Mouse (Mus musculus): ENCODE results near the gene Ccdc113. TPM values are rescaled to one million over a fixed set of nuclear protein-coding genes. Genes with fewer than 3 reads are reported as not detected.

Ccdc113 gene
- total RNA-seq, 4 experiments from 2014 or later = 1.2 to 2.7 (median 1.6) TPM

DNA sequence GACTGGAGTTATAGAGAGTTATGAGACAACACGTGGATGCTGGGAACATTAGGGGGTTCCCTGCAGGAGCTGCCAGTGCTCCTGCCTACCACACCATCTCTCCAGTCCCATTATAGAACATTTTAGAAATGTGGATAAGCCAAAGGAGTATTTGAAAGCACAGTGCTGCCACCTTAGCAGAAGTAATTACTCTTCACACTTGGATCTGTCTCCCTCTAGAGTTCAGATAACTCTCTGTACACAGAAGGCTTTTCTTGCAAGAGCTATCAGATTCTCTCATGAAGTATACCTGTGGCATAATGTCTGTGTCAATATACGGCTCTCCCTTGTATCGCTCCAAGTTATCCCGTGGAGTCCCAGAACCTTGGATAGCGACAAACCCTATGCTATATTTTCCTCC lies 5.6 kb downstream of the Ccdc113 start:
- DNase-seq (ENCODE audit: low spot score in 2 of 2) = no peak

DNA sequence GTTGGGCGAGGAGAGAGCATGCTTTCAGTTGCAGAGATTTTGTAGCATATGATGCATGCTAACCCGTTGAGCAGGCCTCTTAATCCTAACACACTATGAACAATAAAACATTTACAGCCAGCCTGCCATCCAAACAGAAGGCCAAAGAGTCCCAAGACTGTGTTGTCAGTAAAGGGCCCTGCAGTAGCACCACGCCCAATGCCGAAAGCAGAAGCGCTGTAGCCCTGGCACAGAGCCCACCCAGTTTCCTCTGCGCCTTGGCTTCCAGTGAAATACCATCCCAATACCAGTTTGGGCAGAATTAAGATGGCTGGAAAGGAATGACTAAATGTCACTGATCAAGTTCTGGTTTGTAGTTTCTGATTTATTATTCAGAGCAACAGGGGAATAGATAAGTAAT lies 8.3 kb downstream of the Ccdc113 start:
- no peak for DNase-seq (ENCODE audit: low spot score in 2 of 2)

DNA sequence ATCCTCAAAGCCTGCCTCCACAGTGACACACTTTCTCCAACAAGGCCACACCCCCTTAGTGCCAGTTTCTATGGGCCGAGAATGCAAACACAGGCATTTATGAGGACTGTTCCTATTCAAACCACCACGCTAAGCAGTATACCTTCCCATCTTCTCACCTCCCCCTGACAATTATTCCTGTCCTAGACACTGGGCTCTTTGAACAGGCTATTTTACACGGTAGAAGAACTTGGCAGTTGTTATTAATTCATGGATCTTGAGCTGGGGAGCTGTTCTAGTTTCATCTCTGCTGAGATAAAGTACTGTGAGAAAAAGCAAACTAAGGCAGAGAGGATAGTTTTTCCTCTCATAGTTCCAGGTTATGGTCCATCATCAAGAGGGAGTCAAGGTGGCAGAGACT lies 9.2 kb downstream of the Ccdc113 start:
- DNase-seq (ENCODE audit: low spot score in 2 of 2) = no peak

DNA sequence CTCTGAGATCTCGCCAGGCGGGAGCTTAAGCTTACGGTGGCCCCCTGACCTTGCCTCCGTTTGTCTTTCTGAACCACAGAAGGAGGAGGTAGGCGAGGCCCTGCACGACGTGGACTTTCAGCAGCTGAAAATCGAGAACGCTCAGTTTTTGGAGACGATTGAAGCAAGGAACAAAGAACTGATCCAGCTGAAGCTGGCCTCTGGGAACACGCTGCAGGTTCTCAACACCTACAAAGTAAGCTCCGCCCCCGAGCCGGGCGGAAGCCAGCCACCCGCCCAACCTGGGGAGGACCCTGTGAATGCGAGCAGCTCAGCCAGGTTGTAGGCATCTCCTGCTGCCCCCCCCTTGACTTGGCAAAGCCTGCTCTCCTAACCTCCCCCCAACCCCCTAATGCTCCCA lies 11.9 kb downstream of the Ccdc113 start:
- no peak for DNase-seq (ENCODE audit: low spot score in 2 of 2)

DNA sequence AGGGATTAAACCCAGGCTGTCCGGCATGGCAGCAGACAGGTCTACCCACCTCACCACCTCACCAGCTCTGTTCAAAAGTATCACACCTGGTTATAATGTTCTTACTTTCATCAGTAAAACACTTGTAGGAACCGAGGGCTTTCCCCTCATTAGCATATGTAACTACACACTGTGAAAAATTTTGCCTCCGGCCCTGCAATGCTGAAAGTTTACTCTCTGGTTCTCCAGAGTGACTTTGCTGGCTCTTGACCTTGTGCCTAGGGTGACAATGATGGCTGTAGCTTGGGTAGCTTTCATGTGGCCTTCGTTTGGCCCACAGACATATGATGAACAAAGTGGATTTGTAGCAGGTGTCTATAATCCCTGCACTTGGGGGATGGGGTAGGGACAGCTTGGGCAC lies 13.1 kb downstream of the Ccdc113 start:
- DNase-seq (ENCODE audit: low spot score in 2 of 2) = no peak

DNA sequence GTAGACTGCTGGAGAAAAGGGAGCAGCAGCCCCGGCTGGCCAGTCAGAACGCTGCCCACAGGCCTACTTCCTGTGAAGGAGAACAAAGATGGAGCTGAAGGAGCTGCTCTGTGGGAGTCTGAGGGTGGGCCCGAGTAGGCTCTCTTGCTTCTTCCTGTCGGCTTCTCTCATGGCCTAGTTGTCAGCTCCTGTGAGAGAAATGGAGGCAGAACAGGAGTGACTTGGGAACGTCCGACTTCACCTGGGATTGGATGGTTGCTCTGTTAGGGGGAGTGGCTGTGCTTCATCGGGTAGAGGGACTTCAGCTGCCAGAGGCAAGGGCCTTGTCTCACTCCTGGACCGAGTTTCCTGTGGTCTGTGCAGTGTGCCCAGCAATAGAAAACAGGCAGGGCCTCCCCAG lies 14.0 kb downstream of the Ccdc113 start:
- no peak for DNase-seq (ENCODE audit: low spot score in 2 of 2)

DNA sequence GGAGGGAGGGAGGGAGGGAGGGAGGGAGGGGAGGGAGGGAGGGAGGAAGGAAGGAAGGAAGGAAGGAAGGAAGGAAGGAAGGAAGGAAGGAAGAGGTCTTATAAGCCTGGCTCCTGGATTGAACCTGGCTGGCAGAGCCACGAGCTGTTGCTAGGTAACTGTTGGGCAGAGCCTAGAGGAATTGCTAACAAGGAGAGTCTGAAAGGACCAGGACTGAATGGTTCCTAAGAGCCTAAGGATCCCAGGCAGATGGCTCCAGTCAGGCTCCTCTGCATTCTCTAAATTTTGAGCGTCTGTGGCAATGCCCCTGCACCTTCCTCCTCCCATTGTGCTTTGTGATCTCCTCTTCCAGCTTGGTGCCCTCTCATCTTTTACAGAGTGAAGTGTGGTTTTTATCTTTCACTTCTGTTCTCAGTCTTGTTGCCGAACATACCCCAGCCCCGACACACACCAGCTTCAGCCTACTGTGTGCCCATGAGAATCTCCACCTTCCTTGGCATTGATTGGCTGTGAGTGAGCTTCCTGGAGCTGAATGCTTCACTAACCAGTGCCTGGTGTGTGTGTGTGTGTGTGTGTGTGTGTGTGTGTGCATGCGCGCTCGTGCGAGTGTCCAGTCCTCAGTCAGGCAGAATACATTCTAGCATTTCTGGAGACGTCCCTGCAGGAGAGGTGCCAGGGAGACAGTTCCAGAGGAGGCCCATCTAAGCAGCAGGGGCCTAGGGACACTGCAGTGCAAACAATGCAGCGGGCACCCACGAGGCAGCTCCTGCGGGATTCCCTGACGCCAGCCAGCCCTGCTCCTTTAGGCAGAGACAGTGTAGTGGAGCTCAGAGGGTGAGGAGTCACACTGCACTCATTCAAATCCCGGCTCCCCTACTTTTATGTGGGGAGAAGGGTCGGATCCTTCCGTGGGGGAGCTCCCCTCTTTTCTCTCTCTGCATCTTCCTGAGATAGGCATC lies 16.3 kb downstream of the Ccdc113 start:
- peak in 1 of 2 experiments; percentile 12 for DNase-seq (ENCODE audit: low spot score in 2 of 2)

DNA sequence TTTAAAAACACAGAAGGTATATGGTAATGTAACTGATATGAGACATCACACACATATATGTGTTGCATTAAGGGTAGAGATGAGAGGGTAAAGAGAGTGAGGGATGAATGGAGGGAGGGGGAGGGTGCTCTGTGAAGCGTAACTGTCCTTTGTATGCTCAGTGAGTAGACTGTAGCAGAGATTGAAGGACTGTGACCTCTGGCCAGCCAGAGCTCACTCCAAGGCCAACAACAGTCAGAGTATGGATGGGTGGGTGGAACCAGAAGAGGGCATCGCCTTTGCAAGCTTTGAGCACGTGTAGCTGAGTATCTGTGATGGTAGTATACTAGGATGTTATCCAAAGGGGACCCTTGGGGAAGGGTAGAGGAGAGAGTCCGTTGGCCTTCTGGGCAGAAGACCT lies 17.7 kb downstream of the Ccdc113 start:
- DNase-seq (ENCODE audit: low spot score in 2 of 2) = no peak

DNA sequence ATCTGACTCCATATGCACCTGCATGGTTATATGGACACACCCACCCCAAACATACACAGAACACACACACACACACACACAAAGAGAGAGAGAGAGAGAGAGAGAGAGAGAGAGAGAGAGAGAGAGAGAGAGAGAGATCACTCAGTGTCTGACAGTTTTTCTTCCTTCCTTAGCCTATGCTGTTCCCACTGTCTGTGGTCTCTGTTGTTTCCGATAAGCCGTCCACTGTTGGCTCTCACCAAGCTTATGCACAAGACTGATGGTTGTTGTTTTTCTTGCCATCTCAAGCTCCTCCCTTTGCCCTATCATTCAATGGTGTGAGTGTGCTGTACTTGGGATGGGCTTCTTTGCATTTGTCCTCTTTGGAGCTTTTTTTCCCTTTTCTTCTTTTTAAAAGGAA lies 22.1 kb downstream of the Ccdc113 start:
- DNase-seq (ENCODE audit: low spot score in 2 of 2) = no peak

DNA sequence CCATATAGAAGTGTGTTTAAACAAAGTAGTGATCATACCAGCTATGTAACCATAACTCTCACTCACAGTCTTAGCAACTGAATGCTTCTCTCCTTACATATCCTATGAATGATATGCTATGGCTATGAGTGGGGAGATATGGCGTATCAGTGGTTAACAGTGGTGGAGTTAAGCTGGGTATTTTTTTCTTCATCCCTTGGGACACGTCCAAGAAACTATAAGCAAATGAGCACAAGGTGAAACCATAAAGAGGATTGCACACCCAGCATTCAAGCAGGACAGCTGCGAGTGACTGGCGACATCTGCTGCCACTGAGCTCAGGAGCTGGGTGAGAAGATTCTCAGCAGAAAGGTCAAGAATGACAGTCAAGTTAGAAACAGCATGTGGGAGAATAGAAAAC lies 32.3 kb downstream of the Ccdc113 start:
- DNase-seq (ENCODE audit: low spot score in 2 of 2) = no peak

DNA sequence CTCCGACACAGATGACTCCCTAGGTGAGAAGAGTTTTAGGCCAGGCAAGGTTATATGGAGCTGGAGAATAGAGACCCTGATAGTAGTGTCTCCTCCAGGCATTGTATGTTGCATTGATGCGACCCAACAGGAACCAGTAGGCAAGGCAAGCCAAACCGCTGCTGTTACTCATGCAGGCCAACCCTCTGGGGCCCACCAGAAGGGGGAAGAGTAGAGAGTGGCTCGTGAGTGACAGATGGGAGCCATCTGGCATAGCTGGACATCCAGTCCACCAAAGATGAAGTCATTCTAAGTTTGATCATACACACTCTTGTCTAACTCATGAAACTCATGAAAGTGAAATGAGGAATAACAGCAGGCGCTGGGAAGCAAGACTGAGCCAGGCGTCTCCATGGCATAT lies 32.9 kb downstream of the Ccdc113 start:
- DNase-seq (ENCODE audit: low spot score in 2 of 2) = no peak

DNA sequence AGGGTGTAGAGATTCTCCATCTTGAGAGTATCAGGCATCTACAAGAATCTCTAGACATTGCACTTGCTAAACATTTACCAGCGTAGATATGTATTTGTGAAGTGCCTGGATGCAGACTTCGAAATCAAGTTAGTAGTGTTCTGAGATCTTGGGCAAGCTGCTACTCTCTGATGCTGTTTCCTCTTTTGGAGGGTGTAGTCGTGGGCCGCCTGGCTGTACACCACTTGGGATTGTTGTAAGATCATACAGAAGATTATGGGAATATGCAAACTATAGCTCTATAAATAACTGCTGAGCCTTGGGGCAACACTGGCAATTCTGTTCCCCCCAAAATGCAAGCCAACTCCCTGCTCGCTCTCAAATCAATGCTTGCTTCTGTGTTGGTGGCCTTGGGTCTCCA lies 39.3 kb downstream of the Ccdc113 start:
- no peak for DNase-seq (ENCODE audit: low spot score in 2 of 2)

DNA sequence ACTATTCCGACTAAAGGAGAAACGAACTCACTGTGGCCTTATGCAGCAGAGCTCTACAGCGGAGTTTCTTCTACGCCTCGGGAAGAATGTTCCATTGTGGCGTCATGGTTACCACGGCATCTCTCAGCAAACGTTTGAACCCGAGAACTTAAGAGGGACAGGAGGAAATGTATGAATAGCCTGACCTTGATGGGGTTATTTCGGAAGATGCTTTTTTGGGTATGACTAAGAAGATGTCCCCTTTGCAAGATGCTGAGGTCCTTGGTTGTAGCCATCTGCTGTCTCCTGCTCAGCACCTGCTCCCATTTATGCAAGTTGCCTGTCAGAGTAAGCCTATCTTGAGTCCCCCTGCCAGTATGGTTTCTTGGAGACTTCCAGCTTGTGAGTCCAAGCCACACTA lies 42.4 kb downstream of the Ccdc113 start, which contains the start of gene Prss54:
Gene Prss54, minus strand, starts transcription at position 101 of the 400 bp plus-strand sequence.
- no peak for DNase-seq (ENCODE audit: low spot score in 2 of 2)

DNA sequence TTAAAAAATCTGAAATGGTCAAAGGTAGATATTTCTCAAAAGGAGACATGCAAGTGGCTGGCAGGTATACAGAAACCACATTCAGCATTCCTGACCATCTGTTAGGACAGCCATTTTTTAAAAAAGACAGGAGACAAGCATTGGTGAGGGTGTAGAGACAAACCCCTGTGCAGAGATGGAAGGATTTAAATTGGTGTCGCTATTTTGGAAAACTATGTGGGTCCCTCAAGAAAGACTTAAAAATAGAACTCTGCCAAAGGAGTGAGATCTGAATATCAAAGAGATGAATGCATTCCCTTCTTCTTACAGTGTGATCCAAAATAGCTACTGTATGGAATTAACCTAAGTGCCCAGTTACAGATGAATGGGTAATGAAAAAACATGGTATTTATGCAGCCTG lies 53.5 kb downstream of the Ccdc113 start:
- no peak for DNase-seq (ENCODE audit: low spot score in 2 of 2)

DNA sequence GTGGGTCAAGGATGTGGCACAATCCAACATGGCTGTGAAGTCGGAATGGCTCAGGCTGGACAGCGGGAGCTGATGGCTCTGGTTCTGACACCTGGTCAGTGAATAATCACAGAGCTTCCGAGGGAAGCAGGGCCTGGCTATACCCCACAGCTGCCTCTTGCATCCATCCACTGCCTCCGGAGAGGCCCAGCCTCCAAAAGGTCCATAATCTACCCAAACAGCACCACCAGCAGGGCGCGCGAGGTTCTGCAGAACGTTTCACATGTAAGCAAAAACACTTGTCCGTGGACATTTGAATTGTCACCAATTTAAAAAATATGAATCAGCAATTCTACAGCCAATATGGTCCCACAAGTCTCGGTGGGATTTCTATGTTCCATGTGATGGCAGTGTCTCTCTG lies 55.4 kb downstream of the Ccdc113 start:
- no peak for DNase-seq (ENCODE audit: low spot score in 2 of 2)

DNA sequence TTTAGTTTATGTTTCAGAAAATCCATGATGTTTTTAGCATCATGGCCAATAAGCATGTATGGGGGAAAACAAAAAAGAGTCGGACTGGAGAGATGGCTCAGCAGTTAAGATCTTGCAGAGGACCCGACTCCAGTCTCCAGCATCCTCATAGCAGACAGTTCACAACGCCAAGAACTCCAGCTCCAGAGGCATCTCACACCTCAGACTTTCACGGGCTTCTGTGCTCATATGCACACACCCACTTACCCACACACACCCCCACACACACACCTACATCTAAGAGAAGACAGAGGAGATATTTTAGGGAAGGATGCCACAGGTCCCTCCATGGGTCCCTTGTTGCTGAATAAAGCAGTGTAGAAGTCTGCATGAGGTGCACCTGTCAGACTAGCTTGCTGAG lies 56.7 kb downstream of the Ccdc113 start:
- no peak for DNase-seq (ENCODE audit: low spot score in 2 of 2)

DNA sequence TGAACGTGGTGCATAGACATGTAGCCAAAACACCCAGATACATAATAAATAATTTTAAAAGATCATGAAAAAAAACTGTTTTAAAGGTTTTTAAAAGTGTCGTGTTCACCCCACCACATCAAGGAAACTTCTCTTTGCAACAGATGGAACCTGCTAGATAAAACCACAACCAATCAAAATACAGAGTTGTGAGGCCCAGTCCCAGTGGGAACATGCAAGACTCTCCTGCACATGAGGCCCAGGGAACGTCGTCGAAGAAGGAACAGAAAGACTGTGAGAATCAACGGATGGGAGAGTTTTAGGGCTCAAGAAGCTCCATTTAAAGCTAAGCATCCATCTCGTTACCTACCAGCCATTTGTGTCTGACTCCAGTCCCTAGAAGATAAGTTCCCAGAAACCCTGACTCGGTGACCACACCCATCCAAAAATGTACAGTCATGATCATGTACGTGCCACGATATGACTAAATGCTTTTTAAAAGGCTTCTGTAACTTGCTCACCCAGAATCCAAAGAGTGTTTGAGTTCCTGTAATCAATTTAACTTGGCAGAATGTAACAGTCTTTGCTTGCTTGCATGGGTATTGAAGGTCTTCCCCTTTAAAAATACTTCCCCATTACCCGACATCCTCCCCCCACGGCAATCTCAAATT lies 58.4 kb downstream of the Ccdc113 start:
- no peak for DNase-seq (ENCODE audit: low spot score in 2 of 2)

DNA sequence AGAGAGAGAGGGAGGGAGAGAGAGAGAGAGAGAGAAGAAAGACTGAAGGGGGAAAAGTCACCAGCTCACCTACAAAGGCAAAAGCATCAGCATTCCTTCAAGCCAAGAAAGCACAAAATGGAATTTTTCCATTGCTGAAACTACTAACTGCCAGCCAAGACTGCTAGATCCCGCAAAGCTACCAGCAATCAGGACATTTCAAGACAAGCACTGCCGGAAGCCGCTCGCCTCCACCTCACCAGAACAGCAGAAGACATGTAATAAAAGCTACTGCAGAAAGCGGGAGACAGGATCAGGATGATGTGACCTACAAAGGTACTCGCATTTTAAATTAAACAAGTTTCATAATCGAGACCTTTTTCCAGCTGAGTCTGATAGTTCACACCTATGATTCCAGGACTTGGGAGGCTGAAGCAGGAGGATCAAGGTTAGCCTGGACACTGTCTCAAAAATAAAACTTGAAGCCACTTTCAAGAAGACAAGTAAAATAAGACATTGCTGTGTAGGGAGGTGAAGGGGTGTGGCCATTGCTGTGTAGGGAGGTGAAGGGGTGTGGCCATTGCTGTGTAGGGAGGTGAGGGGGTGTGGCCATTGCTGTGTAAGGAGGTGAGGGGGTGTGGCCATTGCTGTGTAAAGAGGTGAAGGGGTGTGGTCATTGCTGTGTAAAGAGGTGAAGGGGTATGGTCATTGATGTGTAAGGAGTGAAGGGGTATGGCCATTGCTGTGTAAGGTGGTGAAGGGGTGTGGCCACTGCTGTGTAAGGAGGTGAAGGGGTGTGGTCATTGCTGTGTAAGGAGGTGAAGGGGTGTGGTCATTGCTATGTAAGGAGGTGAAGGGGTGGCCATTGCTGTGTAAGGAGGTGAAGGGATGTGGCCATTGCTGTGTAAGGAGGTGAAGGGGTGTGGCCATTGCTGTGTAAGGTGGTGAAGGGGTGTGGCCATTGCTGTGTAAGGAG lies 59.8 kb downstream of the Ccdc113 start:
- DNase-seq (ENCODE audit: low spot score in 2 of 2) = no peak

DNA sequence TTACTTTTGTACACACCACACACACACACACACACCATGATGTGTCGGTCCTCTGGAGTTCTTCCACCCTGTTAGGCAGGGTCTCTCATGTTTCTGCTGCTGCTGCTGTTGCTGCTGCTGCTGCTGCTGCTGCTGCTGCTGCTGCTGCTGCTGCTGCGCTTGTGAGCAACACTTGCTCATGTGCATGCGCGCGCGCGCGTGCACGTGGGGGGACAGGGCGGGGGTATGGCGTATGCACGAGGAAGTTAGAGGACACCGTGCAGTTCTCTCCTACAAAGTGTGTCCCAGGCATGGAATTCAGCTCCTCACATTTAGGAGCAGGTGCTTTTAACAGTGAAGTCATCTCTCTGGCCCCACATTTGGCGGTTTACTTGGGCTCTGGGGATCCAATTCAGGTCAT lies 61.2 kb downstream of the Ccdc113 start:
- DNase-seq (ENCODE audit: low spot score in 2 of 2) = no peak

DNA sequence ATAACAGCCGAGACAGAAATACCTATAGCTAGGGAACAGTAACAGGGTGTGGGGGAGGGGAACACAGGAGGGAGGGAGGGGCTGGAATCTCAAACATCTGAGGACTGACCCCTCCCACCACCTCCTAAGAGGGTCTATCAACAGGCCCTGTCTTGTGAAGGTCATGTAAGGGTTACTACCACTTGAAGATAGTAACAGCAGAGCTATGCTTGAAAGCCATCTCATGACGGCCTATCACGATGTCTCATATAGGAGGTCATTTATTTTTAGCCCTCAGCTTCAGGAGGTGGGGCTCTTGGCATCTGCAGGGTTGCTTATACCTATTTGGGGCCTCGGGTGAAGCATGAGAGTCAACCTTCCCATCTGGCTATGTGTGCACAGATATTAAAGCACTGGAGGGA lies 63.0 kb downstream of the Ccdc113 start:
- DNase-seq (ENCODE audit: low spot score in 2 of 2) = no peak

DNA sequence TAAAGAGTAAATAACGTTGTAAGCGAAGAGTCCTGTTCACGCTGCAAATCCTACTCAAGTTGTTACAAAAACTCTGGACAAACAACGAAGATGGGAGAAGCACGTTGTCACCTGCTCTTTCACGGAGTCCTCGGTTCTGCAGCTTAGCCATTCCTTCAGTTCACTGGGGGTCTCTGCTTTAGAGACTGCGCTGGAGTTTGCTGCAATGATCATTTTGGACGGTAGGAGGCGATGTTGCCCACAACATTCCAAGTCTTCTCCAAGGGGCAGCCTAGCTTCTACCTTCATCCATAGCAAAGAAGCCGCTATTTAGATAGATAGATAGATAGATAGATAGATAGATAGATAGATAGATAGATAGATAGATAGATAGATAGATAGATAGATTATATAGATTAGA lies 66.0 kb downstream of the Ccdc113 start:
- DNase-seq (ENCODE audit: low spot score in 2 of 2) = peak; percentile 39 to 79

DNA sequence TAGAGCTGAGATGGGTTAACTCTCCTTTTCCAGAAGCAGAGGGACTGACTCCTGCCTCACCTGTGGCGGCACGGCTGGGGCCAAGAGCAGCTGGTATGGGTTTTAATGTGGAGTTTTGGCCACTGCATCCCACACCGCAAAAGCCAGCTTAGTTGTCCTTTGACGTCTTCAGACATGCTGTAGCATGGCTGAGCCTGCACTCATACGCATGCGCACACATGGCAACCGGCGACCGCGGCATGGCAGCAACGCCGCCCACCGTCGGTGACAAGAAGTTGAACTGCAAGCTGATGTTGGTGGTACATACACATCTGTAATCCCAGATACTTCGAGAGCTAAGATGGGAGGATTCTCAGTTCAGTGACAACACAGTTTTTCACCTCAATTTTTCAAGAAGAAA lies 67.4 kb downstream of the Ccdc113 start:
- no peak for DNase-seq (ENCODE audit: low spot score in 2 of 2)
